Mouse (Mus musculus) gastrocnemius, adult 18-20 months (tissue): ENCODE data around the gene Grk6. TPM values are rescaled to one million over a fixed set of nuclear protein-coding genes. Genes with fewer than 3 reads are reported as not detected.
A peak's percentile ranks its signal among the peaks of the same experiment; 100 is the strongest.

Source experiments
- DNase-seq: peaks from one replicate; pipeline ENCODE4 v3.0.0; 2021; ENCODE audit warnings: low spot score
- long read RNA-seq, 2 experiments: library from polyadenylated mRNA; stranded (forward); transcript quantifications; one replicate each; pipeline ENCODE4 v2.0.0; 2021
- total RNA-seq, 2 experiments: library from RNA; stranded (reverse); gene quantifications; 2 replicates each; pipeline ENCODE4 v1.2.3; 2021

Gene Grk6
- 10 to 100 TPM in 1 of 2 experiments, 1 to 10 TPM in 1; 8.6 to 10.4 TPM for total RNA-seq
- long read RNA-seq, experiment 1, transcript Grk6-203 (16 exons, 1,997 nt) = minor isoform, 5 of 18 reads
- long read RNA-seq, experiment 1, transcript Grk6-201 (16 exons, 2,994 nt) = major isoform, 8 of 18 reads
- long read RNA-seq, experiment 1, partial matches to known transcripts = 2 of 18 reads
- long read RNA-seq, experiment 1, other reads (novel, unspliced or antisense) = 2 of 18 reads
- long read RNA-seq, experiment 2, transcript Grk6-203 (16 exons, 1,997 nt) = major isoform, 7 of 15 reads
- long read RNA-seq, experiment 2, partial matches to known transcripts = 2 of 15 reads
- long read RNA-seq, experiment 2, other reads (novel, unspliced or antisense) = 3 of 15 reads

- DNase-seq = peak; percentile 100
These were observed at the start of gene Grk6 for GRCm38 (mm10) chr13:55444937-55445315. TSS of gene Grk6 (plus strand) at chr13:55445072.

DNA sequence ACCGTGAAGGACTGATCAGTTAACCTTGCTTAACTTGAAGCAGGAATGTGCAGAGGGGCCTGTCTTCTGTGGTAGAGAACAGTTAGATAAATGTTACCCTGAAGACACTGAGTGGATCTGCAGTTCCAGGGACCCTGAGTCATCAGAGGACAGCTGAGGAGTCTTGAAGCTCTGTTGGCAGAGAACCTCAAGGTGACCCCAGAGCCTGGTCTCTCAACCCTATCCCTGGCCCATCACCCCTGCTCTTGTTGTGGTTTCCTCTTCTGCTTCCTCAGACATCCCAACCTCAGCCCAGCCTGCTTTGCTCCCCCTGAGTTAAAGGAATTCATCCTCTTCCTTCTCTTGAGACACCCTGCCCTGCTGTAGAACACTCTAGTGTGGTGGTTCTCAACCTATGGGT lies 46.8 kb upstream of the Grk6 start, which contains the start of gene Slc34a1:
TSS of gene Slc34a1 (plus strand) at position 100 of the 400 bp plus-strand sequence.
- no peak for DNase-seq

DNA sequence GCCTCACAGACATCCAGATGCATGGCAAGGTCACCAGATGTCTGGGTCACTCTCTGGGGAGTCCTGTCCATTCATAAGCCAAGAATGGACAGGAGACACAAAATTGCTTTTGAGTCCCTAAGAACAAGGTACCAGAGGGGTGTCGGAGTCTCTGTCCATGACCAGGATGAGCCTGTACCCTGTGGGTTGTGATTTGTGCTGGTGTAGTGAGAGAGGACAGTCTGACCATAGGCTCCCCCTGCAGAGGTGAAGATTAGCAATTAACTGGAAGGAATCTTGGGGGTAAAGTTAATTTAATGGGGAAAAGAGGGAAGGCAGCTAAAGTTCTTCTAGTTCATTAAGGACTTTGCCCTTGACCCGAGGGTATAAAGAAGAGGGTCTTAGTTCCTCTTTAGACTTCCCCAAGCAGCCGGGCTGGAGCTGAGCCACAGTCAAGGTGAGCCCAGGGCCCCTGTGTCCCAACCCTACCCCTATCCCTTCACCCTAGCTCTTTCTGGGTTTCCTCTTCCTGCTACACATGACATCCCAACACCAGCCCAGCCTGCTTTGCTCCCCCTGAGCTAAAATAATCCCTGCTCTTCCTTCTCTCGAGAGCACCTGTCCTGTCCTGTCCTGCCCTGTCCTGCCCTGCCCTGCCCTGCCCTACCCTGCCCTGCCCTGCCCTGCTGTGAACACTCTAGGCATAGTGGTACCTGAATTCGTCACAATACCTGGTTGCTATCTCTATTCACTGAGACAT lies 45.4 kb upstream of the Grk6 start:
- DNase-seq = no peak

DNA sequence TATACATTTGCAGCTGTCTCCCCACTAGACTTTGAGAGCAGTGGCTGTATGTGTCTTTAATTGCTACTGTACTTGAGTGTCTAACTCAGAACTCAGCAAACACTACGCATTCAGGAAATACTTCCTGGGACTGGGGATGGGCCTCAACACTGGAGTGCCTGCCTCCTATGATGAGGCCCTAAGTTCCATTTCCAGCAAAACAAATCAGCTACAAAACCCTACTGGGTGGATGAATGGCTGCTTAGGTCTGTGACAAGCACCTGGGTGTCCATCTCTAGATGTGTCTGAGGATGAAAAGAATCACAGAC lies 44.9 kb upstream of the Grk6 start:
- no peak for DNase-seq

DNA sequence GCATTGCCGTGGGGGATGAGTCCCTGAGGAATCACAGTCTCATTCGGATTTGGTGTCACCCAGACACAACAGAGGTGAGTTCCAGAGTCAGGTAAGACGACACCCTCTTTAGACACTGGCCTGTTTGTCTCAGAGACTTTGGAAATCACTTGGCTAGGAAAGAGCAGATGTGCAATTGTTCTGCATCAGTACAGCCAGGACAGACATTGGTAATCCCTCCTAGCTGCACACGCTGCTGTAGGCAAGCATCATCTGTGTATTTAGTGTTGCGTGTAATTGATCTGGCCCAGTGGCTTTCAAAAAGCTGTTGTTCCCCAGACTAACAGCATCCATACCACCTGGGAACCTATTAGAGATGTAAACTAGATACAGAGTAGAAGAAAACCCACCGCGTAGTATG lies 41.6 kb upstream of the Grk6 start:
- DNase-seq = no peak

GRCm38 (mm10) chr13:55403935-55404852 lies 40.7 kb upstream of the Grk6 start:
- no peak for DNase-seq

DNA sequence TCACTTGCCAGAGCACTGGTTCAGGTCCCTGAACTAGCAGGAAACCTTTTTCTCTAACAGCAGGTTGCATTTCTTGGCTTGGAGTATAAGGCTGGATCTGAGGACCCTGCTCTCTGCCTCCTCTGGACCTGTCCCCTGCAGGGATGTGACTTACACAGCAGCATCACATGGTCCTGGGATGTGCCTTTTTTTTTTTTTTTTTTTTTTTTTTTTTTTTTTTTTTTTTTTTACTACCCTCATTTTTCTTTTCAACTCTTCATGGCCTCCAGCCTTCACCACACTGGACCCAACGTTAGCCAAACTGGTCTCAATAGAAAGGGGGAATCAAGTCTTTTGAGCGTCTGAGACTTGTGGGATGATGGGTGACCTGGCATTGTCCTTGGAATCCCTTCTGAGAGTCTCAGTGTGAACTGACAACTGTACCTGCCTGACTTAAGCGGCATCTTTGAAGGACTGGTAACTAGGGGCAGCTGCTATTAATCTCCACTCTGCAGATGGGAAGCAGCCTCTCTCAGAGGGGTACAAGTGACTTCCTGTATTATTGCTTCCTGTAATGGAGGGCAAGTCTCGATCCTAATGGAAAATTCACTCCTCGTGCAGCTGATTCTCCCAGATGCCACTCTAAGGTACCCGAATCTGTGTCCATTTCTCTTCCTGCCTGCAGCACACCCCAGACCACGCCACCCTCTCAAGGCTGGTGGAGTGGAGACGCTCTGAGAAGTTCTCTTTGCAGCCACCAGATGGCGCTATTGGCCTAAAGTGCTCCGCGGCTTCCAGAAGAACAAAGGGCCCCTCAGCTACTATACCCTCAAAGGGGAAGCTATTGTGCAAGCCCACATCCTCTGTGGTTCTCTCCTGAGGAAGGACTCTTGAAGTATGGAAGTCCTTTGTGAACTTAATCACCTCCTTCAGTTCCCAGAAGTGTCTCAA lies 39.8 kb upstream of the Grk6 start:
- peak; percentile 65 for DNase-seq

- no peak for DNase-seq
These were observed 39.0 kb upstream of the Grk6 start for GRCm38 (mm10) chr13:55405783-55406390.

- DNase-seq = no peak
These were observed 37.5 kb upstream of the Grk6 start for GRCm38 (mm10) chr13:55407341-55407740.

DNA sequence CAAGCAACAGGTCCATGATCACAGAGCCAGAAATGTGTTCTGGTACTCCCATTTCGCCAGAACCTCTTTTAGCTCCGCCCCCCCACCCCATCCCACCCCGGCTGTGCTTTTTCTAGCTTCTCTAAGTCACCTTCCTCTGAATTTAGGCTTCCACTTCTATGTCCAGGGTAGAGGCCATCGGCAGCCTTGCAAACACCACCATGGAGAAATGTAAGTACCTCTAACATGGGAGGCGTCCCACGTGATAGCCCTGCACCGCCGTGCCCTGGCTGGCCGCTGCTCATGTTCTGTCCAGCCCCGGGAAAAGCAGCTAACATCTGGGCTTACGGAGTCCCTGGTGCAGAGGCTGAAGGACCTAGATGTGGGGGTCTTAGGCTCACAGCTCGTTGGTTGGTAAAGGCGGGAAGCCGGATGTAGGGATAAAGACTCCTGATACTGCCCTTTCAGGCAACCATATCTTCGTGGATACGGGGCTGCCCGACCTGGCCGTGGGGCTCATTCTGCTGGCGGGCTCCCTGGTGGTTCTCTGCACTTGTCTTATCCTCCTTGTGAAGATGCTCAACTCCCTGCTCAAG lies 36.2 kb upstream of the Grk6 start:
- no peak for DNase-seq

DNA sequence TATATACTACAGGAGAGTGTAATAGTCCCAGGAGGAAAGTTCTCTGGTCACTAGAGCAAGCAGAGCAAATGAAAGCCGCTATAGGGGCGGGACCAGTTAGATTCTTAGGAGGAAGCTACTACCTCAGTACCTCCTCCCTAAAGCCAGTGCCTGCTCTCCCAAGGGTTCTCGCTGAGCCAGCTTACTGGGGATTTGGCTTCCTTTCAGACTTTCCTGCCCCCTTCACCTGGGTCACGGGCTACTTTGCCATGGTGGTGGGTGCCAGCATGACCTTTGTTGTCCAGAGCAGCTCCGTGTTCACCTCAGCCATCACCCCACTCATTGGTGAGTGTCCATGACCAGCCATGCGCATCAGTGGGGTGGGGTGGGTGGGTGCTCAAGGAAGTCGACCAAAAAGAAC lies 33.0 kb upstream of the Grk6 start:
- no peak for DNase-seq

DNA sequence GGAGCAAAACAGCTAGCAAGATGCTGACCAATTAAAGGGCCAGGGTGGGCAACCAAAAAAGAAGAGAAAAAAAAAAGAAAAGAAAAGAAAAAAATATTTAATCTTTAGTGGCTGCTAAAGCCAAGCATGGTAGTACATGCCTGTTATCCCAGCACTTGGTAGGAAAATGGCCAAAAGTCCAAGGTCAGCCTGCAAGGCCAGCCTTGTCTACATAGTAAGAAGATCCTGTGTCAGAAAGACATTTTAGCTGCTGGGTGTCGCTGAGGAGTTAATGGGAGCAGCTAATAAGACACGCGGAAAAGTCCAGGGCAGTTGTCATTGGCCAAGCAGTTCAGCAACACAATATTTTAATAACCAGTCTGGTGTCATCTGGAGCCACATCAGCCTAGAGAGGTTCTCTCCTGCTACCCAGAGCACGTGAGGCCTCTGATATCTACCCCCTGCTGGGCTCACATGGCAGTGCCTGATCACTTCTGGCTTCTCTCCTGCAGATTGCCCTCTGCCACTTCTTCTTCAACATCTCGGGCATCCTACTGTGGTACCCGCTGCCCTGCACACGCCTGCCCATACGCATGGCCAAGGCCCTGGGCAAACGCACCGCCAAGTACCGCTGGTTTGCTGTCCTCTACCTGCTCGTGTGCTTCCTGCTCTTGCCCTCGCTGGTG lies 32.1 kb upstream of the Grk6 start:
- DNase-seq = no peak

DNA sequence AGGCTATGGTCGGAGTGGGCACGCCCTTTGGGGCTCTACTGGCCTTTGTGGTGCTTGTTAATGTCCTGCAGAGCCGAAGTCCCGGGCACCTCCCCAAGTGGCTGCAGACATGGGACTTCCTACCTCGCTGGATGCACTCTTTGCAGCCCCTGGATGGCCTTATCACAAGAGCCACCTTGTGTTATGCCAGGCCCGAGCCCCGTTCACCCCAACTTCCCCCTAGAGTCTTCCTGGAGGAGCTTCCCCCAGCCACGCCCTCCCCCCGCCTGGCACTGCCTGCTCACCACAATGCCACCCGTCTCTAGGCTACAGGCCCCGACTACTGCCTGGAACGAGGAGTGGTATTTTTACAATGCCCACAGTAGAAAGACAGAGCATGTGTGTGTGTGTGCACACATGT lies 31.5 kb upstream of the Grk6 start:
- no peak for DNase-seq

DNA sequence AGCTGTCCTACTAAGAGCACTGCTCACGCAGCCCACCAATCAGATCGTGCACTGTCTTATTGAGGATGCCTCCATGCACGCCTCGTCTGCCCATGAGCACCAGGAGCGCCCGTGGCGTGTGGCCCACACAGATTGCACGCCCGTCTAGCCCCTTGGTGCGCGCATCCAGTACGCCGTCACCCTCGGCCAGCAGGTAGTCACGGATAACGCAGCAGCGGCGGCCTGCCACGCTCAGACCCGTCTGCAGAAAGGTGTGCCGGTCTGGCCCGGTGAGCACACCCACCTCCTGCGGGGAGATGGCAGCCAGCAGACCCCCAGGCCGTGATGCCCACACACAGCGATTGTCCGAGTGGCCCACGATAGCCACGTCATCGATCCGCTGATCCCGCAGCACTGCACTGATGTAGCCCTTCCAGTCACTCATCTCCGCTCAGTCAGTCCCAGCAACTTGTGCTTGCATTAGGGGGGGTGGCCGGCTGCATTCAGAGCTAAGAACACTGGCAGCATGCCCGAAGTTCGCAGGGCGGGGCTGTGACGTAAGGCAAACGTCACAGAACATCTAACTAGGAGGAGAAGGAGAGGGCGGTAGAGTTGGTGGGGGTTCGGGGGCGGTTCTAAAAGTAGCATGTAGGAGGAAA lies 30.0 kb upstream of the Grk6 start, which contains the start of gene Pfn3:
TSS of gene Pfn3 (minus strand) at position 490 of the 638 bp plus-strand sequence.
- no peak for DNase-seq

- DNase-seq = peak; percentile 91
These were observed 26.9 kb upstream of the Grk6 start for GRCm38 (mm10) chr13:55418004-55418403.

- DNase-seq = no peak
These were observed 25.7 kb upstream of the Grk6 start for GRCm38 (mm10) chr13:55419142-55419541.

DNA sequence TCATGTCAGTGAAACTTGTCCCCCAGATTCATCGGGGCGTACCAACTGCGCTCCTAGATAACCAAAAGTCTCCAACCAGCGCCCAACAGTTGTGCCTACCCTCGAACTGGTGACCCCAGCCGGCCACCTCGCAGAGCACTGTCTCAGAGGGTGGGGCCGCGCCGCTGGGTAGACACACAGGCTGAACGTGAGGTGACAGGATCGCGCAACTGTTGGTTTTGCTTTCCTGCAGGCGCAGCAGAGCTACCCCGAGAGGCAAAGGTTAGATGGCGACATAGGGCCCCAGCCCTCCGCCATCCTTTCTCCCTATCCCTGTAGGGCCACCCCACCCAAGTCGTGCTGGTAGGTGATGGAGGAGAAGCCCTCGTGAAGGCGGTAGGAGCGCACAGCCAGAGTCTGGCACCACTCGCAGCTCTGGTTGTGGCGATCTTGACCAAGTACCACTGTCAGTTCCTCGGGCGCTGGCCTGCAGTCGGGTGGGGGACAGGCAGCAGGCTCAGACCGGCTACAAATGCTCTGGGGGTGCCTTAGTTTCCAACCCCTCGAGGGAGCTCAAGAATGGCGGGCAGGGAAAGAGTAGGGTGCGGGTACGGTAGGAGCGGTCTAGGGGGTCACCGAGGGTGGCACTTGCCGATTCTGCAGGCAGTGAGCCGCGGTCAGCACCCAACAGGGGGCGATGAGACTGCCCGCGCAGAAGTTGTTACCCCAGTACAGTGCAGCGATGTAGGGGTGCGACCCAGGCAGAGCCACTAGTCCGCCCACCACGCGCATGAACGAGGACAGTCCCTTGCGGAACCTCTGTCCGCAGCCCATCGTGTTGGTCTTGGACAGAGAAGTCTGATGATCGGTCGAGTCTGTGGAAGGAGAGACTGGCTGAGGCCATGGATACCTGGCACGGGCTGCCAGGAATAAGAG lies 24.6 kb upstream of the Grk6 start:
- DNase-seq = no peak
